Mouse (Mus musculus) cerebellum, adult 8-10 months (tissue): Measurements from ENCODE around the gene Fbxo46.
A peak's percentile ranks its signal among the peaks of the same experiment; 100 is the strongest.

Source experiments
- DNase-seq: peaks from one replicate; pipeline ENCODE4 v3.0.0; 2022

The Fbxo46 gene

GRCm38 (mm10) chr7:19171831-19172230 is 52.2 kb downstream of the Fbxo46 start:
- peak; percentile 46 for DNase-seq

GRCm38 (mm10) chr7:19172874-19173273 is 53.2 kb downstream of the Fbxo46 start:
- DNase-seq: peak; percentile 67

GRCm38 (mm10) chr7:19175708-19176515 is 56.3 kb downstream of the Fbxo46 start, which contains the start of gene Eml2:
Eml2 (plus strand) TSS chr7:19176421.
- DNase-seq: peak; percentile 84

- DNase-seq: no peak
These were observed 56.9 kb downstream of the Fbxo46 start for GRCm38 (mm10) chr7:19176516-19176947.

GRCm38 (mm10) chr7:19177216-19177615 is 57.6 kb downstream of the Fbxo46 start:
- peak; percentile 39 for DNase-seq

DNA sequence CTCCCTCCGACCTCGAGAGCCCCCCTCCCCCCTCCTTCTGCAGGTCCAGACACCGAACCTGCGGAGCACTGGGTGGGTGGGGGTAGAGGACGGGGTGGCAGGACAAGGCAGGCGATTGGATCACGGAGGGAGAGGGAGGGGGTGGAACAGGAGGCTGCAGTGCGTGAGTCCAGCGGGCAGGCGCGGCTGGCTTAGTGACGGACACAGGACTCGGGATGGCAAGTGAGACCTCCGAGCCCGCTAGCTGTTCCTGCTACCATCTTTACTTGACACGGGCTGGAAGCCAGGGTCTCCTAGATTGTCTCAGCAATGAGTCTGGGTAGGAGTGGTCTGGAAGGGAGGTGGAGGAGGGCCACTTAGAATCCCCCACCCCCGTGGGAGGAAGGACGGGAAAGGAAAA is 58.4 kb downstream of the Fbxo46 start:
- DNase-seq: no peak

DNA sequence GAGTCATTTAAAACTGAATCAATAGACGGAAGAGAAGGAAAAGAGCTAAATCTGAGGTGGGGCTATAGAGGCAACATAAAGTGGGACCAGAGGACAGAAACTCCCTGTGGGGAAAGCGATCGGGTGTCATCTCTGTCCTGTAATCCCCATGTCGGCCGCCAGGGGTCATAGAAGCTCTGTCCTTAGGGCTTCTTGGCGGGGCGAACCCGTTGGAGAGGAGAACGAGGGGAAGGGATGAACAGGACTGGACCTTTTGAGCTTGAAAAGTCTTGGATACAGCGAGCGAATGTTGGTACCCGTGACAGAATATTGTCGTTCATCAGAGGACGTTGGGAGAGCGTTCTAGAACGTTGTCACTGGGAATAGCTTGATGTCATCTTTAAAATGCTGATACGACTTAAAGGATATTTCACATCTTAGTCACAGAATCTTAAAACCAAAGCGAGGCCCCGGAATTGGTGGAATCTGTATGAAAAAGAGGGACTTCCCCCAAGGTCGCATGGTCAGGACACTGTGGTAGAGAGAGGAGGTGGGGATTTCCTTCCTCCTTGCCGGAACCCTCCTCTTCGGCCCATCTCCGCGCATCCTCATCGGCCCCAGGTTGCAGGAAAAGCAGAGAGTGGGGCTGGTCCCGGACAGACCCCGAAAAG is 58.9 kb downstream of the Fbxo46 start:
- peak; percentile 89 for DNase-seq

DNA sequence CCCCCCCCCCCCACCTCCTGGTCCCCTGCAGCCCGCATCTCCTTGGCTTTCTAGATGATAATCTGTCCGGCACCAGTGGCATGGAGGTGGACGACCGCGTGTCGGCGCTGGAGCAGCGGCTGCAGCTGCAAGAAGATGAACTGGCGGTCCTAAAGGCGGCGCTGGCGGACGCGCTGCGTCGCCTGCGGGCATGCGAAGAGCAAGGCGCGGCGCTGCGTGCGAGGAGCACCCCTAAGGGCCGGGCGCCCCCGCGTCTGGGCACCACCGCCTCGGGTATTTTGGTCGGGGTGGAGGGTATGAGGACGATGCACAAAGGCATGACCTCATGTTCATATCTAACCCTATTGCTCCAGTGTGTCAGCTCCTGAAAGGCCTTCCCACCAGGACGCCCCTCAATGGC is 59.5 kb downstream of the Fbxo46 start:
- peak; percentile 50 for DNase-seq

DNA sequence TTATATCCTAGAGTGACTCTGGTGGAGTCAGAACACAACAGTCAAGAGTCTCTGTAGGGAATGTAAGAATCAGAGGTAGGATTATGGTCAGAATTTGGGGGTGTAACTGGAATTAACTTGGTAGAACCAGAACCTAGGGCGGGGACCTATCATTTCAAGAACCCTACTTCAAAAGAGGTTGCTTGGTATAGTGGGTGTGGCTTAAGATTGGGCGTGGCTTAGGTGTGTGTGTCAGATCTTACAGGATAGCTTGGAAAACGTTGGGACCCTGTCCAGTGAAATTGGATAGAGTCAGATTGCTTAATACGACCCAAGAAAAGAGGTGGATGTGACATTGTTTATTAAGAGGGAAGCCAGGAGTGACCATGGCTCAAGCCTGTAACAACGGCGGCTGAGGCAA is 60.3 kb downstream of the Fbxo46 start:
- DNase-seq: no peak

GRCm38 (mm10) chr7:19180862-19181429 is 61.3 kb downstream of the Fbxo46 start:
- no peak for DNase-seq

DNA sequence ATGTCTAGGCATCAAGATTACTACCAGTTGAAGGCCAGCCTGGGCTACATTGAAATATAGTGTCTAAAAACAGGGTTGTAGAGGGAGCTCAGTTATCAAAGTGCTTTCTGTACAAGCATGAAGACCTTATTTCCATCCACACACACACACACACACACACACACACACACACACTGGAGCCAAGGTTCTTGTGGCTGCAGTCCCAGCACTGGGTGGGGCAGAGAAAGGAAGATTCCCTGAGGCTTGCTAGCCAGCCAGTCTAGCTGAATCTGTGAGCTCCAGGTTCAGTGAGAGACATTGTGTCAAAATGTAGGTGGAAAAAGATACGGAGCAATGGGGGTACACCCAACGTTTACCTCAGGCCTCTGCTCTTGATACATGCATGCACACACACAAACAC is 64.6 kb downstream of the Fbxo46 start:
- no peak for DNase-seq

DNA sequence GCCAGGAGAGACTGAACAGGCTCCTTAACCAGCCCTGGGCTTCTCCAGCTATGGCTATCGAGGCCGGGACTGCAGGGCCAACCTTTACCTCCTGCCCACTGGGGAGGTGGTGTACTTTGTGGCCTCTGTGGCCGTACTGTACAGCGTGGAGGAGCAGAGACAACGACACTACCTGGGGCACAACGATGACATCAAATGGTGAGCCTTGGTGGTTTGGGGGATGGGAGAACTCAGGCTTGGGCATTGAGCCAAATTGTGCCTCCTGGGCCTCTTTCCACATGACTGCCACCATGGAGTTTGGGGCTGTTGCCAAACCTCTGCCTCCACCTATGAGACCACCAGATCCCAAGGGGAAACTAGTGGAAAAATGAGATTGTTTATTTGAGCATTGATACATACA is 65.1 kb downstream of the Fbxo46 start:
- DNase-seq: no peak
